Mouse (Mus musculus) embryonic facial prominence, embryonic 13.5 days (tissue): ENCODE measurements around the gene Leprot. TPM values are rescaled to one million over a fixed set of nuclear protein-coding genes. Genes with fewer than 3 reads are reported as not detected.

Source experiments
- ATAC-seq: fragments of 200-750 bp; cut with Nextera tagmentation; 2 replicates; pipeline ENCODE4 v1.8.0; 2017; ENCODE audit warnings: low read depth; ENCODE audit not compliant: insufficient number of reproducible peaks, insufficient read depth, low FRiP score, low TSS enrichment
- H3K27ac ChIP-seq: fragments of 300-500 bp; sonication (generic); 2 replicates; pipeline ENCODE4 v1.5.1; 2015; ENCODE audit warnings: moderate library complexity, mild to moderate bottlenecking, inconsistent platforms
- H3K27me3 ChIP-seq: fragments of 300-500 bp; sonication (generic); 2 replicates; pipeline ENCODE4 v1.6.1; 2015; ENCODE audit warnings: mild to moderate bottlenecking, inconsistent platforms
- H3K36me3 ChIP-seq: fragments of 300-500 bp; sonication (generic); 2 replicates; pipeline ENCODE4 v1.6.1; 2015; ENCODE audit warnings: mild to moderate bottlenecking, inconsistent platforms
- H3K4me1 ChIP-seq: fragments of 300-500 bp; sonication (generic); 2 replicates; pipeline ENCODE4 v1.6.1; 2015; ENCODE audit warnings: inconsistent platforms
- H3K4me2 ChIP-seq: fragments of 300-500 bp; sonication (generic); 2 replicates; pipeline ENCODE4 v1.6.1; 2015; ENCODE audit warnings: moderate library complexity, mild to moderate bottlenecking, inconsistent platforms
- H3K4me3 ChIP-seq: fragments of 300-500 bp; sonication (generic); 2 replicates; pipeline ENCODE4 v1.5.1; 2015; ENCODE audit warnings: mild to moderate bottlenecking, inconsistent platforms
- H3K9ac ChIP-seq: fragments of 300-500 bp; sonication (generic); 2 replicates; pipeline ENCODE4 v1.6.1; 2015; ENCODE audit warnings: mild to moderate bottlenecking, inconsistent platforms
- H3K9me3 ChIP-seq: fragments of 300-500 bp; sonication (generic); 2 replicates; pipeline ENCODE4 v1.6.1; 2016; ENCODE audit warnings: inconsistent platforms
- WGBS: fragments of 180-500 bp; shearing (Covaris S2); methylation state at CpG from one replicate; pipeline ENCODE4 v1.1.7; 2015; ENCODE audit warnings: mixed read lengths; 5-methylcytosine and 5-hydroxymethylcytosine counted together
- polyA plus RNA-seq: library from polyadenylated mRNA; unstranded; fragments of >200 nt; fragmentation: Nextera tagmentation; extraction: Ambion mirVana; gene quantifications from 2 replicates; pipeline ENCODE4 v1.2.1, GENCODE M21; 2015

The Leprot gene
- polyA plus RNA-seq, 1 experiment from 2014 or later = 94.0 TPM

DNA sequence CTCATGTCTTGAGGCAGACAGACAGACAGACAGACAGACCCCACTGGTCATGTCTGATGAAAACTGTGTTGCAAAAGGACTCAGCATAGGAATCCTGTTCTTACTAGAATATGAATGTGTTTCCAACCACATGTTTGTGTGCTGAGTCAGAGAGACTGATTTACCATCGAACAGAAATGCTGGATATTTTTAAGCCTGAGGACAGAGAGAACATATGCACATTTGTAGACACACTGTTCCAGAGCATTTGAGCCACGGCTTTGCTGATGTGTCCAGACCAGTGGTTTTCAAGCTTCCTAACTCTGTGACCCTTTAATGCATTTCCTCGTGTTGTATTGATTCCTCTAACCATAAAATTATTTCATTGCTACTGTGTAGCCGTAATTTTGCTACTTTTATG is 4.3 kb upstream of the Leprot start:
- no peak overlapping the region for H3K4me2 ChIP-seq
- WGBS = 81% methylated on average over 4 of the region's 4 CpGs
- no peaks in the 10 kb centered on the region for H3K9me3 ChIP-seq
- H3K36me3 ChIP-seq = no peaks in the 10 kb centered on the region
- no peak overlapping the region for H3K27ac ChIP-seq
- ATAC-seq = no peak
- H3K27me3 ChIP-seq = no peaks in the 10 kb centered on the region
- H3K9ac ChIP-seq = no peak overlapping the region
- peaks cover 4% of the 10 kb centered on the region; the same call in 1 of the 2 replicates for H3K4me1 ChIP-seq
- H3K4me3 ChIP-seq = no peak overlapping the region

DNA sequence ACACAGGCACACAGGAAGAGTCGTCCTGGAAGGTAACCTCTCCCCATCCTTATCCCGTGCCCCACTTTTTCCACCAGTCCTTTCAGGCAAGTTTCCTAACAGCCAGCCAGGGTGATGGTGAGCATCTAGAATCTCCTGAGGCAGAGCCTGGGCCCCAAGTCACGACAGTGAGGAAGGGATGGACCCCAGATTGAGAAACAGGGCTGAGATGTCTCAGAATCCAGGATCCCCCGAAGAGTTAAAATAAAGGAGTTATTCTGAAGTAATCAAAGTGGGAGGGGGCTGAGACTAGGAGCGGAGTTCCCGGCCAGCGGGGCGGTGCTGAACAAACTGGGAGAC is 692 bp upstream of the Leprot start:
- H3K27ac ChIP-seq = peak overlapping the region; percentile 88
- WGBS = under 1% methylated on average over 8 of the region's 8 CpGs
- no peaks in the 10 kb centered on the region for H3K36me3 ChIP-seq
- H3K9me3 ChIP-seq = no peaks in the 10 kb centered on the region
- no peaks in the 10 kb centered on the region for H3K27me3 ChIP-seq
- peaks cover 19% of the 10 kb centered on the region for H3K4me1 ChIP-seq
- H3K9ac ChIP-seq = peak overlapping the region; percentile 72
- peak; percentile 16; the same call in 1 of the 2 replicates for ATAC-seq
- H3K4me3 ChIP-seq = peak overlapping the region; percentile 88
- peak overlapping the region; percentile 61 for H3K4me2 ChIP-seq

DNA sequence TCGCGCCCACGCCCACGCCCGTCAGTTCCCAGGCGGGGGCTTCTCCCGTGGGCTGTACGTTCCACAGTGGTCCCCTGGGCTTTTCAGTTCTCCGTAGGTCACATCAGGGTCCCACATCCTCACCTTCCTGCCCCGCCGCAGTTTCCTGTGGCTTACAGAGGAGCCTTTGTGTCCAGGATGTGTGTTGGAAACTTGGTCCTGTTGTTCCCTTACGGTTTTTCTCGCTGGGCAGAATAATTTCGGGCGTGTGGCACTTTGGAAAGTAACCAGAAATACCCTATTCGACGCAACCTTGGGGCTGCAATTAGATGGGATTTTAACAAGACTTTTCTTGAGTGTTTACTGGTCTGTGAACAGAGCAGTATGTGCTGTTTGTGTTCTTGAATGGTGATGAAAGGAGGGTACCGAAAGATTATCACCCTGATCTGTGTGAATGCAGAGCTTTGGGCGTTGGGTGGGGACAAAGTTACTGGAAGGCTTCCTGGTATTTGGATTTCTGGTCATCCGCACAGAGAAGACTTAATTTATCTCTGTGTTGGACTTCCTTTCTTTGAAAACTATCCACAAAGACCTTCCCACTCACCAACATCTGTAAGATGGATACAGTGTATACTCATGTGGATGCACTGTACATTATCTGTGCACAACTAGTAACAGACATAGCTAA is 591 bp downstream of the Leprot start:
- H3K9me3 ChIP-seq = no peaks in the 10 kb centered on the region
- H3K4me2 ChIP-seq = peak overlapping the region; percentile 64
- WGBS = under 1% methylated on average over 20 of the region's 20 CpGs
- ATAC-seq = peak; percentile 1; the same call in 1 of the 2 replicates
- peak overlapping the region; percentile 95 for H3K9ac ChIP-seq
- H3K27me3 ChIP-seq = no peaks in the 10 kb centered on the region
- peak overlapping the region; percentile 88 for H3K4me3 ChIP-seq
- no peaks in the 10 kb centered on the region for H3K36me3 ChIP-seq
- H3K4me1 ChIP-seq = peaks cover 26% of the 10 kb centered on the region
- peak overlapping the region; percentile 96 for H3K27ac ChIP-seq

DNA sequence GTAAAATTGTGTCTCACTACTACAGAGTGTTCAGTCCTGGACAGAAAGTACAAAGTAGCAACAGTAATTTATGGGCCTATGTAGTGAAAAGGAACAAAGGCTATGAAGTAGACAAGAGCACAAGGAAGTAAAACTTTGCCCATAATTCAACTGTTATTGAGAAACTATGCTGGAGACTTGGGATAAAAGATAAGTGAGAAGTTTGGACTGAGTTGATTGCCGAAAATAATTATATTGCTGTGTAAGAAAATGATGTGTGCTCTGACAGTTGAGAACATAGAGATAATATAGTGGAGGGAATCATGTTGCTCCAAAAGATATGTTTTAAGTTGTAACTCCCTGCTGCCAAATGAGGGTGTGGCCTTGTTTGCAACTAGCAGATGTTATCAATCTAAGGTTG is 1.2 kb downstream of the Leprot start:
- peak overlapping the region; percentile 64 for H3K4me2 ChIP-seq
- H3K27me3 ChIP-seq = no peaks in the 10 kb centered on the region
- ATAC-seq = no peak
- H3K9ac ChIP-seq = peak overlapping the region; percentile 95
- peak overlapping the region; percentile 88 for H3K4me3 ChIP-seq
- no peaks in the 10 kb centered on the region for H3K9me3 ChIP-seq
- peak overlapping the region; percentile 96 for H3K27ac ChIP-seq
- 63% methylated on average over 1 of the region's 1 CpGs for WGBS
- H3K36me3 ChIP-seq = no peaks in the 10 kb centered on the region
- H3K4me1 ChIP-seq = peaks cover 32% of the 10 kb centered on the region

DNA sequence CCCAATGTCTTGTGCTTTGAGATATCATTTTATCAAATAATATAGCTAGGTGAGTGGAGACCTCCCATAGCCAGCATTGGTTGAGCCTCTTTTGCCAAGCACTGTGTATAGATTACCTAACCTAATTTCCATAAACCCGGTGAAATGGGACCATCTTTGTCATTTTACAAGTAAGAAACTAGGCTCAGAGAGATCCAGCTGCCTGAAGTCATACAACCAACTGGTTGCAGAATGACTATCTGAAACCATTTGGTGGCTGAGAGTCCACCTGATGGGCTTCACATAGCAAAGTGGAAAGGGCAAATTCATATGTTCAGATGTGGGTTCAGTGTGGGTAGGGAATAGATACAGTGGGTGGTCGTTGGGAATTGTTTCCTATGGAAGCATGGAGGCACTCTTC is 3.4 kb downstream of the Leprot start:
- Histone ChIP-seq H3K4me1 (peaks cover 50% of the 10 kb centered on the region), H3K36me3 (no peaks in the 10 kb centered on the region), H3K27me3 (no peaks in the 10 kb centered on the region), H3K4me3 (no peak overlapping the region), H3K9me3 (no peaks in the 10 kb centered on the region), H3K9ac (no peak overlapping the region), H3K4me2 (no peak overlapping the region), H3K27ac (no peak overlapping the region)
- 92% methylated on average over 2 of the region's 2 CpGs for WGBS
- no peak for ATAC-seq

DNA sequence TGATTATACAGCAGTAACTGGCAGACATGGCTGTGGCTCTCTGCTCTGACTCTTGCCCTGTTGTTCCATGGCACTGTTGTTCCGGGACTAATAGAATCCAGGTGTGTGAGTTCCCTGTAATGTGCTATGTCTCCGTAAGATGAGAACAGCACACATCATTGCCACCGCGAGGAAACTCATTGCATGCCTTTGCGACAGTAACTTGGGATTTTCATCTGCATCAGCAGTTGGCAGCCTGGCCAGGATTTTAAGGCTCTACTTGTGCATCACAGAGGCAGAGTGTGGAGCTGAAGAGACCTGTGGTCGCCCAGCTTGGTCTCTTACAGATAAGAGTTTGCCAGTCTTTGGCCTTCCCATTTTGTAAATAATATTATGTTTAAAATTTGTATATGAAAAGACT is 6.7 kb downstream of the Leprot start:
- no peak overlapping the region for H3K9ac ChIP-seq
- ATAC-seq = no peak
- WGBS = 31% methylated on average over 6 of the region's 6 CpGs

DNA sequence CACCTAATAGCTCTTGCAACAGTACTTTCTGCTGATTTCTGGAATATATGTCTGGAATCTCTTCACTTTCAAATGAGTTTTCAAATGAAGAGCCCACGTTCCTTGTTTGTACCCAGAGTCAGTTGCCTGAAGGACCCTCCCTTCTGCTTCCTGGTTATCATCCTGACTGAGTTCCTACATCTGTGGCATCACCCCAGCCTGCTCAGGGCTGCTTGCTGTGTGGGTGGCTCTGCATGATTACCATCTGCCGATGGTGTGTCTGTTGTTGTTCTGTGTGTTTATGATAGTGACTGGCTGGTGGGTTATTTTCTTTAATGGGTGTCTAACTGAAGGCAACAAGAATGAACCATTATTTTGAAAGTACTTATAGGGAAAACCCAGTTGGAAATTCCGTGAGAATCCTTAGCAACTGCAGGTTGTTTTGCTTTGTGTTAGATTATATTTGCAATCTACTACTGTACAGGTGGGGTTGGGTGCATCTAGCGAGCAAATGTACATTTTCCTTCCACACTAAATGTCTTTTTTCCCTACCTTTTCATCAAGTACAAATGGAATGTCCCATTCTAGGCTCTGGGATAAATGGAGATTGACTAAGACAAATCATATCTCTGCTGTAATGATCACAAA is 7.4 kb downstream of the Leprot start:
- peak overlapping the region; percentile 74; the same call in 1 of the 2 replicates for H3K27ac ChIP-seq
- H3K4me2 ChIP-seq = 0 out of 2 replicates have a peak overlapping the region, but pooled peaks have one; percentile 24
- H3K4me3 ChIP-seq = no peak overlapping the region
- H3K36me3 ChIP-seq = peaks cover 18% of the 10 kb centered on the region
- 65% methylated on average over 4 of the region's 4 CpGs for WGBS
- no peaks in the 10 kb centered on the region for H3K9me3 ChIP-seq
- no peak for ATAC-seq
- H3K27me3 ChIP-seq = no peaks in the 10 kb centered on the region
- no peak overlapping the region for H3K9ac ChIP-seq
- H3K4me1 ChIP-seq = peaks cover 31% of the 10 kb centered on the region

More for the DNA sequence above, 6.7 kb downstream of the Leprot start:
- Histone ChIP-seq H3K27ac (peak overlapping the region; percentile 74; the same call in 1 of the 2 replicates), H3K9me3 (no peaks in the 10 kb centered on the region), H3K4me2 (peak overlapping the region; percentile 24), H3K36me3 (peaks cover 11% of the 10 kb centered on the region), H3K4me1 (peaks cover 36% of the 10 kb centered on the region), H3K4me3 (no peak overlapping the region), H3K27me3 (no peaks in the 10 kb centered on the region)

DNA sequence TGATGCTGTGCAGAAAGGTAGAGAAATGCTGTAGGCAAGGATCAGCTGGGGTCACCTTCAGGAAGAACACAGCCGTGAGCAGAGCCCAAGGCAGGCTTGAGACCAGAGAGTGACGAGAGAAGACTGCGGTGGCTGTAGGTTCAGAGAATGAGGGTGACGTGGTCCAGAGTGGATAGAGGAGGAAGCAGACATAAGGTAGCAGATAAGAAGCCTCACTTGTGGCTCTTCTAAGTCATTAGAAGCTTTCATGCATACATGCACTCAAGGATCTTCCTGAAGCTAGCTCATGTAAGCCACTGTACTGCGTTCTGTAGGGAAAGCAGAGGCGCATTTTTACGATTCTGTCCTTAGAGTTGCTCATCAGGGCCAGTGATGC is 7.9 kb downstream of the Leprot start:
- no peak overlapping the region for H3K9ac ChIP-seq
- no peaks in the 10 kb centered on the region for H3K27me3 ChIP-seq
- ATAC-seq = no peak
- no peak overlapping the region for H3K27ac ChIP-seq
- WGBS = 87% methylated on average over 7 of the region's 7 CpGs
- H3K9me3 ChIP-seq = no peaks in the 10 kb centered on the region
- H3K36me3 ChIP-seq = peaks cover 21% of the 10 kb centered on the region
- H3K4me1 ChIP-seq = peaks cover 31% of the 10 kb centered on the region
- H3K4me2 ChIP-seq = no peak overlapping the region
- no peak overlapping the region for H3K4me3 ChIP-seq

DNA sequence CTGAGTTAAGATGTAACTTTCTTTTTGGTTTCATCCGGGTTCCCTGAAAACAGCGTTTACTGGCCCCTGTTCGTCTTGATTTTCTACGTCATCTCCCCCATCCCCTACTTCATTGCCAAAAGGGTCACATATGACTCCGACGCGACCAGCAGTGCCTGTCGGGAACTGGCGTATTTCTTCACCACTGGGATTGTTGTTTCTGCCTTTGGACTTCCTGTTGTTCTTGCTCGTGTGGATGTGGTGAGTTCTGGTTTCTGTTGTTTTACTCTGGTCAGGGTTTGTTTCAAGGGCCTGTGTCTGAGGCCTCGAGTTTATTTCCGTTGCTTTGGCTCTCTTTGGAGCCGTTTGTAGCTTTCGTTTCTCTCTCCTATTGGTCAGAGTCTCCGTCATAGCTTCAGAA is 8.5 kb downstream of the Leprot start:
- Histone ChIP-seq H3K27ac (no peak overlapping the region), H3K9ac (no peak overlapping the region), H3K27me3 (no peaks in the 10 kb centered on the region), H3K4me2 (no peak overlapping the region), H3K4me1 (peaks cover 31% of the 10 kb centered on the region), H3K4me3 (no peak overlapping the region), H3K36me3 (peaks cover 28% of the 10 kb centered on the region), H3K9me3 (no peaks in the 10 kb centered on the region)
- 84% methylated on average over 15 of the region's 15 CpGs for WGBS
- ATAC-seq = no peak

DNA sequence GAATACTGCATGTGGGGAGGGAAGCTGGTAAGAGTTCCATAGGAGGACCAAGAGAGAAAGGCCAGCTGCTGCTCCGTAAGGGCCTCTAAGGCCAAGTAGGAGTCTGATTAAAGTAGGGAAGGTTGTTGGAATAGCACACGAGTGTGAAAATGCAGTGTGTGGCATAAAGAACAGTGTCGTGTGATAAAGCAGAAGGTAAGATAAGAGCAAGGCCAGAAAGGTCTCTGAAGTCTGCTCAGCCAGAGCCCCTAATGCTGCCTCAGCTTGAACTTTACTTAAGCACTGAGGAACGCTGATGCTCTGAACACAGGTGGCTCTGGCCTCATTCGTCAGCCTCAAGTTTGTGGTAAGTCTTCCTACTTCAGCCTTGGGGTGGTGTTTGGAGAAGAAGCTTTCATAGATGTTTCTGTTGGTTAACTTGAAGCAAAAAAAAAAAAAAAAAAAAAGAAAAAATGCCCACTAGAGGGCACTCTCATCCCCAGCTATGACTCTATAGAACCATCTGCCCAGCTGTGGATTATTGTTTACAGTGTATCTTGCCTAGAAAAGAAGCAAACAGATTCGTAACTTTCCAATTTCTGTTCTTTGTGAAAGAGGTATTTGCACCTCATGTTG is 9.5 kb downstream of the Leprot start:
- ATAC-seq = no peak
- 51% methylated on average over 6 of the region's 6 CpGs for WGBS
- H3K9ac ChIP-seq = no peak overlapping the region
- peaks cover 31% of the 10 kb centered on the region for H3K4me1 ChIP-seq
- H3K27me3 ChIP-seq = no peaks in the 10 kb centered on the region
- no peak overlapping the region for H3K4me2 ChIP-seq
- no peak overlapping the region for H3K27ac ChIP-seq
- peaks cover 38% of the 10 kb centered on the region for H3K36me3 ChIP-seq
- no peak overlapping the region for H3K4me3 ChIP-seq
- H3K9me3 ChIP-seq = no peaks in the 10 kb centered on the region

DNA sequence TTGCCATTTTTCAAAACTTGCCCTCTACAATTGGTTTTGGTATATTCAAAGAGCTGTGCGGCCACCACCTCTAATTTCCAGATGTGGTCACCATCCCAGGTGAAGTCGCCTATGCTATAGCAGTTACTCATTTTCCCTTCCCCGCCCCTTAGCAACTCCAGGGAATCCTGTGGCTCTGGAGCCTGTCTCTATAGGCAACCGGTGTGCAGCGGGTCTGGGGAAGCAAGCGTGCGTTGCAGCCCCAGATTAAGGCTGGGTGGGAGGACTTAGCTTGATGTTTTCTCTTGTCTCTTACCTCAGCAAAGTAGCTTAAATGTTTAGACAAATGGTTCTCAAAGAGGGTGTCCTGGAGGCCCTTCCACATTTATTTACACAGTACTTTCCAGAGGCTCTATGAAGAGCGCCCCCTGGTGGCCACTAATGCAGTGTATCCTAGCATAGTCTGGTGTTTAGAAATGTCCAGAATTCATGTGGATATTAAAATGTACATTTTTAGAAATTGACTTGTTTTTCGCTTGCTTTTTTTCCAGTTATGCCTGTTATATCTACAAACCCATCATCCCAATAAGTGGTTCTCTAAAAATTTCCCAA is 16.7 kb downstream of the Leprot start:
- 72% methylated on average over 9 of the region's 9 CpGs for WGBS

More for the DNA sequence above, 16.7 kb downstream of the Leprot start:
- ATAC-seq = no peak
- Histone ChIP-seq H3K36me3 (peaks cover 44% of the 10 kb centered on the region), H3K4me2 (no peak overlapping the region), H3K27me3 (no peaks in the 10 kb centered on the region), H3K4me3 (no peak overlapping the region), H3K9me3 (no peaks in the 10 kb centered on the region), H3K4me1 (no peaks in the 10 kb centered on the region), H3K9ac (no peak overlapping the region), H3K27ac (no peak overlapping the region)
